In genomic region chr8:105620211-105620610, GRCm38 (mm10) we compare ENCODE assay signal across 18 mouse cellular contexts. TPM values are rescaled to one million over a fixed set of nuclear protein-coding genes. Genes with fewer than 3 reads are reported as not detected.
"Had no signal": no experiment of that assay in that cellular context is flagged by ENCODE, and none has a peak within 500 bp of the region (broad histone marks: within the 10 kb centered on the region; RNA-seq: fewer than 3 reads in every experiment).

No protein-coding gene starts in this region.

- H3K27ac ChIP-seq: limb, embryonic 10.5 days; liver, embryonic 12.5 days; lung, embryonic 15.5 days; macrophage; midbrain, embryonic 15.5 days; stomach, embryonic 15.5 days had no signal

- H3K4me3 ChIP-seq: limb, embryonic 10.5 days; liver, embryonic 12.5 days; lung, embryonic 15.5 days; megakaryocyte, embryonic 14.5 days; midbrain, embryonic 15.5 days; stomach, embryonic 15.5 days had no signal

- H3K9me3 ChIP-seq: limb, embryonic 10.5 days; liver, embryonic 12.5 days; lung, embryonic 15.5 days; megakaryocyte, embryonic 14.5 days; midbrain, embryonic 15.5 days; stomach, embryonic 15.5 days had no signal

- H3K9ac ChIP-seq: liver, embryonic 12.5 days; liver, postnatal 0 days; lung, embryonic 15.5 days; midbrain, embryonic 15.5 days; stomach, embryonic 15.5 days had no signal

- H3K4me2 ChIP-seq: liver, embryonic 12.5 days; lung, embryonic 15.5 days; midbrain, embryonic 11.5 days; midbrain, embryonic 15.5 days; stomach, embryonic 15.5 days had no signal

- H3K27me3 ChIP-seq: liver, embryonic 12.5 days; lung, embryonic 15.5 days; megakaryocyte, embryonic 14.5 days; midbrain, embryonic 15.5 days; stomach, embryonic 15.5 days had no signal

- DNase-seq: kidney, adult 8-10 months; liver, postnatal 0 days; lung, postnatal 14 days had no signal

- ATAC-seq: inflammation-experienced regulatory T-cells, adult 6 months; intestine, postnatal 0 days; liver, embryonic 12.5 days; liver, postnatal 0 days; midbrain, embryonic 15.5 days had no signal

RNA-seq across cellular contexts. Expression of gene Agrp, which starts 17.0 kb away (rescaled TPM):
- total RNA-seq: layer of hippocampus, adult 18-20 months; layer of hippocampus, postnatal 10 days; left cerebral cortex, postnatal 10 days; neutrophil, adult 5-6 weeks had no signal
- polyA plus RNA-seq: liver, embryonic 12.5 days; liver, postnatal 0 days; macrophage; testis, adult 2 months had no signal
